Comparison of ENCODE assay signal across 22 mouse cellular contexts in genomic region chr8:46395348-46395747, GRCm38 (mm10).
DNase-seq lines count a peak whose midpoint lies in the region; ATAC-seq and TF ChIP-seq lines count a peak whose summit lies in the region.
"Had no signal": no experiment of that assay in that cellular context is flagged by ENCODE, and none has a peak within 500 bp of the region (broad histone marks: within the 10 kb centered on the region; RNA-seq: fewer than 3 reads in every experiment).

No protein-coding gene starts in this region.

- H3K36me3 ChIP-seq in lung, postnatal 0 days (ENCODE audit: insufficient read depth, low read length): no peaks in the 10 kb centered on the region
- H3K36me3 ChIP-seq in splenic B cell, adult 2 months (ENCODE audit: control insufficient read depth, insufficient read depth, low read length, poor library complexity, severe bottlenecking): no peaks in the 10 kb centered on the region
- H3K36me3 ChIP-seq: embryonic facial prominence, embryonic 13.5 days; forebrain, embryonic 12.5 days; heart, embryonic 10.5 days; limb, embryonic 15.5 days; neural tube, embryonic 15.5 days; stomach, embryonic 15.5 days had no signal

- no peaks in the 10 kb centered on the region for H3K27me3 ChIP-seq in lung, postnatal 0 days (replicated peaks; ENCODE audit: insufficient read depth, low read length)
- no peaks in the 10 kb centered on the region for H3K27me3 ChIP-seq in splenic B cell, adult 2 months (ENCODE audit: control insufficient read depth, insufficient read depth, low read length, poor library complexity, severe bottlenecking)
- H3K27me3 ChIP-seq: embryonic facial prominence, embryonic 13.5 days; forebrain, embryonic 12.5 days; limb, embryonic 15.5 days; neural tube, embryonic 15.5 days; stomach, embryonic 15.5 days had no signal

- H3K9ac ChIP-seq in lung, postnatal 0 days (replicated peaks; ENCODE audit: low read depth): no peak overlapping the region
- H3K9ac ChIP-seq: embryonic facial prominence, embryonic 13.5 days; forebrain, embryonic 12.5 days; limb, embryonic 15.5 days; neural tube, embryonic 15.5 days; stomach, embryonic 15.5 days had no signal

- H3K4me1 ChIP-seq in lung, postnatal 0 days (ENCODE audit: insufficient read depth, low read depth, low read length): no peaks in the 10 kb centered on the region
- H3K4me1 ChIP-seq: embryonic facial prominence, embryonic 13.5 days; forebrain, embryonic 12.5 days; heart, embryonic 10.5 days; limb, embryonic 15.5 days; neural tube, embryonic 15.5 days; stomach, embryonic 15.5 days had no signal

- no peak overlapping the region for H3K4me2 ChIP-seq in lung, postnatal 0 days (replicated peaks; ENCODE audit: low read depth, low read length)
- H3K4me2 ChIP-seq: embryonic facial prominence, embryonic 13.5 days; forebrain, embryonic 12.5 days; limb, embryonic 15.5 days; neural tube, embryonic 15.5 days; stomach, embryonic 15.5 days had no signal

- peak; percentile 17 for DNase-seq in lung, postnatal 0 days (ENCODE audit: low spot score)
- no peak for DNase-seq in lung, adult 18-20 months
- DNase-seq in MEL-GATA-1-ER (ENCODE audit: extremely low read depth, low read depth): peak; percentile 58
- DNase-seq in splenic B cell, adult 2 months (ENCODE audit: low read depth, low spot score): peak; percentile 68
- no peak for DNase-seq in T-cell, adult 2 months (ENCODE audit: low spot score)
- no peak for DNase-seq in cerebellum, postnatal 25 days
- DNase-seq: adrenal gland, postnatal 36 days; cerebellum, adult 11-12 months; cerebellum, postnatal 10 days; embryo, embryonic 11 days; kidney, postnatal 25 days; lung, adult 2 months; thymus, postnatal 25 days had no signal

- no peaks in the 10 kb centered on the region for H3K9me3 ChIP-seq in lung, postnatal 0 days (ENCODE audit: low read length)
- H3K9me3 ChIP-seq: embryonic facial prominence, embryonic 13.5 days; forebrain, embryonic 12.5 days; heart, embryonic 10.5 days; limb, embryonic 15.5 days; neural tube, embryonic 15.5 days; stomach, embryonic 15.5 days had no signal

- H3K27ac ChIP-seq in lung, postnatal 0 days (ENCODE audit: low read length): no peak overlapping the region
- H3K27ac ChIP-seq: embryonic facial prominence, embryonic 13.5 days; forebrain, embryonic 12.5 days; heart, embryonic 10.5 days; limb, embryonic 15.5 days; neural tube, embryonic 15.5 days; stomach, embryonic 15.5 days had no signal

- TF ChIP-seq CTCF in lung, postnatal 0 days (IDR thresholded peaks at IDR 0.05): no peak

- no peak overlapping the region for H3K4me3 ChIP-seq in lung, postnatal 0 days (ENCODE audit: low read depth, low read length)
- H3K4me3 ChIP-seq: embryonic facial prominence, embryonic 13.5 days; erythroblast, embryonic 14.5 days; forebrain, embryonic 12.5 days; heart, embryonic 10.5 days; limb, embryonic 15.5 days; neural tube, embryonic 15.5 days; stomach, embryonic 15.5 days had no signal

- WGBS in lung, postnatal 0 days: 83% methylated on average over 1 of the region's 1 CpGs

- TF ChIP-seq EP300 in lung, postnatal 0 days (IDR thresholded peaks at IDR 0.05): no peak

- no peak for ATAC-seq in lung, postnatal 0 days
- peak; percentile 88 for ATAC-seq in granulocyte monocyte progenitor cell, adult 5-6 weeks (replicated peaks; ENCODE audit: poor library complexity, severe bottlenecking)
- ATAC-seq: intestine, postnatal 0 days had no signal

Comparison
In these comparisons a context has a peak if more than half of its experiments do, and no peak if none do; other contexts are left out.
1. DNase-seq: peak in lung, postnatal 0 days (single experiment), MEL-GATA-1-ER (single experiment) and splenic B cell, adult 2 months (single experiment); none in lung, adult 18-20 months (0 of 2), T-cell, adult 2 months (single experiment) and cerebellum, postnatal 25 days (0 of 2).